ENCODE assay signal across 16 mouse cellular contexts in the genomic region with DNA sequence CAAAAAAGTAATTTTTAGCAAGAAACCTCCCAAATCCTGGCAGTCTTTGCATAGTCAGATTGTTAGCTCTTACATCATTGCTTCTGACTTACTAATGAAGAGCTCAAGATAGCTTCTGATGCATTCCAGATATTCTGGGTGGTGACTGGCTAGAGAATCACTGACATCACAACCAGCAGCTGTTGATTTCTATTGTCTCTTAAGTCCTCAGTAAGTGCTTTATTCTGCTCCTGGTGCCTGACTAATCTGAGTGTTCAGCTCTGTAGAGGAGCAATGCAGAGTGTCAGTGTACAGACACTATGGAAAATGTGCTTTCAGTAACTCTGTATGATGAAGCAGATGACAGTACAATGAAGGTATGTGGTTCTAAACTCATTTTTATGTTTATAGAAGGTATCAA. TPM values are rescaled to one million over a fixed set of nuclear protein-coding genes. Genes with fewer than 3 reads are reported as not detected.
DNase-seq lines count a peak whose midpoint lies in the region; ATAC-seq and TF ChIP-seq lines count a peak whose summit lies in the region.
"Had no signal": no experiment of that assay in that cellular context is flagged by ENCODE, and none has a peak within 500 bp of the region (broad histone marks: within the 10 kb centered on the region; RNA-seq: fewer than 3 reads in every experiment).

No protein-coding gene starts in this region.

- ATAC-seq in limb, embryonic 14.5 days (ENCODE audit: low FRiP score, low read depth), result no peak
- no peak for ATAC-seq in intestine, embryonic 16.5 days
- ATAC-seq: intestine, postnatal 0 days had no signal

- H3K9me3 ChIP-seq in limb, embryonic 14.5 days (ENCODE audit: control insufficient read depth, low read length), result no peaks in the 10 kb centered on the region
- no peaks in the 10 kb centered on the region for H3K9me3 ChIP-seq in intestine, embryonic 16.5 days (ENCODE audit: control insufficient read depth, low read length)
- H3K9me3 ChIP-seq: stomach, embryonic 15.5 days had no signal

- H3K4me3 ChIP-seq in limb, embryonic 14.5 days (replicated peaks; ENCODE audit: low read length), result no peak overlapping the region
- H3K4me3 ChIP-seq in intestine, embryonic 16.5 days (ENCODE audit: low read length), result no peak overlapping the region
- H3K4me3 ChIP-seq: gastrocnemius, adult 2 months; stomach, embryonic 15.5 days had no signal

- no peak for TF ChIP-seq POLR2A in limb, embryonic 14.5 days (IDR thresholded peaks at IDR 0.05; ENCODE audit: borderline replicate concordance, extremely low read depth, insufficient read depth, insufficient read length)

- DNase-seq in layer of hippocampus, adult 11-12 months (ENCODE audit: low spot score), result peak; percentile 23
- DNase-seq in layer of hippocampus, postnatal 25 days (ENCODE audit: extremely low spot score in 1 of 2, low spot score in 1 of 2), result no peak
- DNase-seq in ES-CJ7 (ENCODE audit: low read depth, low spot score) (peak; percentile 12), R1 (ENCODE audit: low read depth, low spot score) (peak; percentile 14)
- peak; percentile 6 for DNase-seq in limb, embryonic 14.5 days (ENCODE audit: low spot score)
- no peak for DNase-seq in lung, postnatal 4 days
- DNase-seq: adrenal gland, postnatal 10 days; gastrocnemius, adult 2 months; heart, postnatal 36 days; lung, postnatal 10 days; thymus, postnatal 4 days had no signal

- H3K9ac ChIP-seq in limb, embryonic 14.5 days (ENCODE audit: low read depth, low read length, severe bottlenecking), result no peak overlapping the region
- no peak overlapping the region for H3K9ac ChIP-seq in intestine, embryonic 16.5 days (ENCODE audit: low read depth, low read length)
- H3K9ac ChIP-seq: stomach, embryonic 15.5 days had no signal

- no peak overlapping the region for H3K4me2 ChIP-seq in limb, embryonic 14.5 days (replicated peaks; ENCODE audit: low read depth, low read length, severe bottlenecking)
- H3K4me2 ChIP-seq in intestine, embryonic 16.5 days (ENCODE audit: low read depth, low read length), result no peak overlapping the region
- H3K4me2 ChIP-seq: liver, embryonic 11.5 days; stomach, embryonic 15.5 days had no signal

- H3K27ac ChIP-seq in limb, embryonic 14.5 days (replicated peaks; ENCODE audit: low read depth, low read length), result no peak overlapping the region
- no peak overlapping the region for H3K27ac ChIP-seq in intestine, embryonic 16.5 days (ENCODE audit: low read length)
- H3K27ac ChIP-seq: gastrocnemius, adult 2 months; stomach, embryonic 15.5 days had no signal

- no peaks in the 10 kb centered on the region for H3K4me1 ChIP-seq in limb, embryonic 14.5 days (ENCODE audit: control insufficient read depth, insufficient read depth, low read length)
- H3K4me1 ChIP-seq in intestine, embryonic 16.5 days (ENCODE audit: control insufficient read depth, insufficient read depth, low read length), result no peaks in the 10 kb centered on the region
- H3K4me1 ChIP-seq: stomach, embryonic 15.5 days had no signal

- H3K27me3 ChIP-seq in limb, embryonic 14.5 days (ENCODE audit: control insufficient read depth, insufficient read depth, low read length), result no peaks in the 10 kb centered on the region
- H3K27me3 ChIP-seq in intestine, embryonic 16.5 days (replicated peaks; ENCODE audit: control insufficient read depth, insufficient read depth, low read length), result no peaks in the 10 kb centered on the region
- H3K27me3 ChIP-seq: CH12.LX; stomach, embryonic 15.5 days had no signal

- no peaks in the 10 kb centered on the region for H3K36me3 ChIP-seq in limb, embryonic 14.5 days (ENCODE audit: control insufficient read depth, insufficient read depth, low read length)
- H3K36me3 ChIP-seq in intestine, embryonic 16.5 days (ENCODE audit: control insufficient read depth, insufficient read depth, low read length), result no peaks in the 10 kb centered on the region
- H3K36me3 ChIP-seq: stomach, embryonic 15.5 days had no signal

RNA-seq across cellular contexts. Expression of gene R3hdm1, which starts 38.6 kb away (rescaled TPM):
- total RNA-seq in layer of hippocampus, postnatal 25 days (2021), result 100 to 1,000 TPM; 193 to 273 TPM
- polyA plus RNA-seq in limb, embryonic 14.5 days (2012; rRNA removed), result 73.2 and 87.4 TPM in 2 replicates
- 66.2 and 75.7 TPM in 2 replicates for polyA plus RNA-seq in limb, embryonic 14.5 days (2014; fragmentation: Nextera tagmentation; extraction: Ambion mirVana)
- 38.9 and 44.0 TPM in 2 replicates for polyA plus RNA-seq in intestine, embryonic 16.5 days (2015; fragmentation: Nextera tagmentation; extraction: Ambion mirVana)

RNA-seq across cellular contexts. Expression of gene Zranb3, which starts 38.9 kb away (rescaled TPM):
- 1 to 10 TPM; 6.6 to 7.2 TPM for total RNA-seq in layer of hippocampus, postnatal 25 days (2021)
- polyA plus RNA-seq in limb, embryonic 14.5 days (2012; rRNA removed), result 10.4 and 13.0 TPM in 2 replicates
- 6.9 and 9.8 TPM in 2 replicates for polyA plus RNA-seq in limb, embryonic 14.5 days (2014; fragmentation: Nextera tagmentation; extraction: Ambion mirVana)
- polyA plus RNA-seq in intestine, embryonic 16.5 days (2015; fragmentation: Nextera tagmentation; extraction: Ambion mirVana), result 4.6 and 5.4 TPM in 2 replicates

Comparison
In these comparisons a context has a peak if more than half of its experiments do, and no peak if none do; other contexts are left out.
1. DNase-seq: peak in layer of hippocampus, adult 11-12 months (single experiment), ES-CJ7 (single experiment), R1 (single experiment) and limb, embryonic 14.5 days (single experiment); none in layer of hippocampus, postnatal 25 days (0 of 2) and lung, postnatal 4 days (0 of 2).